Mouse (Mus musculus) frontal cortex, postnatal 36 days (tissue): Measurements from ENCODE around the gene Notch3.
"Not testable (repeated sequence)": the region's sequence is repeated elsewhere in the genome, so short reads cannot be mapped to it uniquely, and the experiment has no call there.

Source experiments
- DNase-seq, 2 experiments: peaks; one replicate each; pipeline ENCODE4 v3.0.0; 2022; ENCODE audit warnings: low spot score in 2 of 2

Notch3 gene

DNA sequence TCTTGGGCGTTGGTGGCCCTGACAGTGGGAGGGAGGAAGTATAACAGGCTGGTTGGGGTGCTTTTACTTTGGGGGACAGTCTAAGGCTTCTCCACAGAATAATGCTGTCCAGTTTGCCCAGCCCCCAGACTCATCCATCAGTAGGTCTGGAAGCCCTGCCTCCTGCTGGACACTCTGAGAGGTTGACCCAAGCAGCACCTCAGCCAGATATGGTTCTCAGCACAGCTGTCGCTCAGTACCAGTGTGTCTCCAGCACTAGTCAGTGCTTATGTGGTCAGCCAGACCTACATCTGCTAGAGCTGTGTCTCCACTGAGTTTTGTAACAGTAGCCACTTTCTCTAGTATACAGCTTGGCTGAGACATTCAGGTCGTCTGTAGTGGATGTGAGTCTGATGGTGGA is 48.2 kb downstream of the Notch3 start:
- no peak for DNase-seq

DNA sequence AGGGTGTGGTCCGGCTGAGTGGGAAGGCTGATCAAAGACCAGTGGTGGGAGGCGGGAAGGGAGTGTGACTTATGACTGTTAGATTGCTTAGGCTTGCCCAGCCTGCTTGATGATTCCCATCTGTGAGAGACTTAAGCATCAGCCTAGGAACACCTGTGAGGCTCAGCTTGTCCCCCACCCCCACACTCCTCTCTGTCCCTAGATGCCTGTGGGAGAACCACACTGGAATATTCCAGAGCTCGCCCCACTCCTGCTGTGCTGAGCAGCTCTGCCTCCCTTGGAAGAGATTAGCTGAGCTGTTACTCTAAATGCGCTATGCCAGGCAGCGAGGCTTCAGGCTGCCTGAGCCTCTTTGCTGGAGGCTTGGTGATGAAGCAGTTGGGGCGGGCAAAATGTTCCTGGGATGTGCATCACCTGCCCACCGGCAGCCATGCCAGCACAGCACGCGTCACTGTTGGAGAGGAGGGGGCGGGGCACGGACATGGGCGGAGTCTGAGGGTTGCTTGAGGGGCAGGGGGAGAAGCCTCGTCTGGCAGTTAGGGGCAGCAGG is 48.7 kb downstream of the Notch3 start:
- DNase-seq: peak; percentile 72 to 78

DNA sequence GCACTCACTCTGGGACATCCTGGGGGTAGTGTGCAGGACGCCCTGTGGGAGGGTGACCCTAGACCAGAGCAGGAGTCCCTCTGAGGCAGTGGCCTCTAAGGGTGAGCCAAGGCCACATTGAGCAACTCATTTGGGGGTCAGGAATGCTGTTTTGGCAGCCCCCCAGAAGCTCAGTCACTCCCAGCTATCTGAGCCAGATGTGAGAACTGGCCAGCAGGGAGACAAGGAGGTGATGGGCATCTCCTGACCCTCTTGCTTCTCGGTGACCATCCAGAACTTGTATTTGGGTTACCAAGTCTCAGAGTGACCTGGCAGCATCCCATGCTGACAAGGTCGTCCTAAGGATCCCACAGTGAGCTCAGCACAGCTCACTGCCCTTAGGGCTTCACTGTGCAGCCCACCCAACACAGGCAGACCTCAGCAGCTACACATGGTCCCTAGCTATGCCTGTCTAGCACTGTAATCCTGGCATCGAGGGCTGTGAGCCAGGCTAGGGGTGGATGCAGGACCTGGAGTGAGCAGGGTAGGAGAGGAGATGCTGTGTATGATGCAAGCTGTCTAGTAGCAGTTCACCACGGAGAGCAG is 49.3 kb downstream of the Notch3 start:
- no peak for DNase-seq

DNA sequence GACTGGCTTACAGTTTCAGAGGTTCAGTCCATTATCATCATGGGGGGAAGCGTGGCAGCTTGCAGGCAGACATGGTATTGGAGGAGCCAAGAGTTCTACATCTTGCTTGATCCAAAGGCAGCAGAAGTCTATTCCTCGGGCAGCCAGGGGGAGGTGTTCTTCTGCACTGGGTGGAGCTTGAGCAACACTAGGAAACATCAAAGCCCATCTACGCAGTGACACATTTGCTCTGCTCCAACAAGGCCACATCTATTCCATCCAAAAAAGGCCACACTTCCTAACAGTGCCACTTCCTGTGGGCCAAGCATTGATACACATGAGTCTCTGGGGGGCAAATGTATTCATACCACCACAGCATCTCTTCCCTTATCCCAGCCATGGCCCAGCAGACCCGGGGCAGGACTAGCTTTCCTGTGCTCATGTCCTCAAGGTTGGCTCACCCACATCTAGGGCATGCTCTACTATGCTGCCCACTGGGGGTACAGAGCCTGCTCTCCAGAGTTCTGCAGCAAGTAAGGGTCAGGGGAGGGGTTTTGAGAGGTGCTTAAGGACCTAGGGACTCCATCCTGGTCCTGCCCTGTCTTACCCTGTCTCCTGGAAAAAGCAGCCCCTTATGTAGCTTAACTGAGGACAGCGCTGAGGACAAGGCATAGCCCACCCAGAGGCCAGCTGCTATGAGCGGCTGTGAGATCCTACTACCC is 49.9 kb downstream of the Notch3 start:
- no peak for DNase-seq

DNA sequence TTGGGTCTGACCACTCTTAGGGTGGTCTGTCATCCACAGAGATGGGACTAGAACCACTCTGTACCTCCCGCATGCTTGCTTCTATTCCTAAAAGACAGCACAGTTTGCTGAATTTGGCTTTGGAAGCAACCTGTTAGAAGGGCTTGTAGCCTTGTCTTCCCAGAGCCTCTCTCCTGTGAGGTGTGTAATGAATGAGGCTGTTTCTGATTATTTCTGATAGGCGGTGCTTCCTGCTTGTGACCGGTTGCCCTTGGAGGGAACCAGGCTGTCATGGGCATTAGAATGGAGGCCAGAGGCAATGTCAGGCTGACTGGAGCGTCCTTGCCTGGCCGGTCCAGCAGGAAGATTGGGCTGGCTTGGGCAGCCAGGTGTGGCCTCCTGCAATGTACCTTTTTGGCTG is 52.2 kb downstream of the Notch3 start:
- not testable (repeated sequence) for DNase-seq

DNA sequence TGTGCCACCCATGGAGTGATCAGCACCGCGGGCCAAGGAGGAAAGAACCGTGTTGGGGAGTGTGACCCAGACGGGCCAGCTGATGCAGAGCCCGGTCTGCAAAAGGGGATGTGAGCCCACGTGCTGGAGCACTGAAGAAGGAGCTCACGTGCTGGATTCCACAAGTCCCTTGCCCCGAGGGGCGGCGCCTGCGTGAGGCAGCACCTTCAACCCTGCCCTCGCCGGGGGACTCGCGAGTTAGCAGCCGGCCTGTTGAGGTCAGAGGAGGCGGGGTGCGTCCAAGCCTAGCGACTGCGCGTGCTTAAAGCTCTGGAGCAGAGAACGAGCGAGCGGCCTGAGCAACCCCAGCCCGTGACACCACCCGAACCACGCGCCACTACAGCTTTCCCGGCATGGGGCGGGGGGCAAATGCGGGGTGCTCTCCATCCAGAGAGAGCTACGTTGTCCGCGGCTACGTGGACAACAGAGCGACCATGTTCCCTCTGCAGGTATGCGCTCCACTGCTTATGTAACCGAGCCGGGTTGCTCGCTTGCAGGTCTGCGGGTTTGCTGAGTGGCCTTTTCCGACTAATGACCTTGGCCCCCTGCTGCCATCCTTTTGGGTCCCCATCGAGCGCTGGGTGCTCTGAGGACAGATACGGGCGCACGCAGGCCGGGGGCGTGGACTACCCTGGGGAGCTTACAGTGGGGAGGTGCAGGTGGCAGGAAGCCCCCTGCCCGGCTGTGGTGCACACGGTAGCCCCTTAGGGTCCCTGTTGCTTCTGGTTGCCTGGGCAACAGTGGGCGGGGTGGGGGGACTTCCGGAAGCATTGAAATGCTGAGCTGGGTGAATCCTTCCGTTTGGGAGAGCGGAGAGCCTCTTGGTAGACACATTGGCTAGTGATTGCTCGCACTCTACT is 52.9 kb downstream of the Notch3 start:
- peak; percentile 33 to 57 for DNase-seq

DNA sequence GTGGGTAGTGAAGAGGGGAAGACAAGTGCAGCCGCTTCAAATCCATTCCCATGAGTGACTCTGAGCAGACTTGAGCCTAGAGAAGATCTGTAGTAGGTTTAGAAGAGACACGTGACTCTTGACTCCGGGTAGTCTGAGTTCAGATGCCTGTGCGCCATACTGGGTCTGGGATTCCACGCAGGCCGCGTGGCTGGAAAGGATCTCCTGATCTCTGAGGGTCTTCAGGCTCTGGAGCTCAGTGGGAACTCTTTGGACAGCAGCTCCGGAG is 53.5 kb downstream of the Notch3 start:
- peak in 1 of 2 experiments; percentile 21 for DNase-seq

DNA sequence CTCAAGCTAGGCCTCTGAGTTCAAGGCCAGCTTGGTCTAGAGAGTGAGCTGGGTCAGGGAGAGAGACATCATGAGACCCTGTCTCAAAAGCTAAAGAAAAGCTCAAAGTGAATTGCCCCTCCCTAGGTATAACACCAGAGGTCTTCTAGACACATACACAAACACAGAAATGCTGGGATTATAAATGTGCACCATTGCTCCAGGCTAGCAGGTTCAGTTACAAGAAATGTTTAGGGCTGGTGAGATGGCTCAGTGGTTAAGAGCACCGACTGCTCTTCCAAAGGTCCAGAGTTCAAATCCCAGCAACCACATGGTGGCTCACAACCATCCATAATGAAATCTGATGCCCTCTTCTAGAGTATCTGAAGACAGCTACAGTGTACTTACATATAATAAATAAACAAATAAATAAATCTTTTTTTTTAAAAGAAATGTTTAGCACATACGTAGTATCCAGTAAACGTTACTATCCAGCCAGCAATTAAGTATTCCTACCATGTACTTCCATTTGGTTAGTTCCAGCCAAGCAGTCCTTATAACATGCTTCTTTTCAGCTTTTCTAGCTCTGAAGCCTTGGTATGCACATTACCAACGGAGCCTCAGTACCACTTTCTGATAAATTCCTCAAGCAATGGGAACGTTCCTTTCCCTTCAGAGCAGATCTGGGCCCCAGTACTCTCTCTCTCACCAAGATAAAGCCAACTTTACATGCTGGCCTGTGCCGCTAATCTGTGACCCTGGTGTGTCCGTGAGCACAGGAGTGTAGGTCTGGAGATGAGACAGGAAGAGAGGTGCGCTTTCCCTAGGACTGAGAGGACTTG is 54.0 kb downstream of the Notch3 start:
- DNase-seq: no peak

DNA sequence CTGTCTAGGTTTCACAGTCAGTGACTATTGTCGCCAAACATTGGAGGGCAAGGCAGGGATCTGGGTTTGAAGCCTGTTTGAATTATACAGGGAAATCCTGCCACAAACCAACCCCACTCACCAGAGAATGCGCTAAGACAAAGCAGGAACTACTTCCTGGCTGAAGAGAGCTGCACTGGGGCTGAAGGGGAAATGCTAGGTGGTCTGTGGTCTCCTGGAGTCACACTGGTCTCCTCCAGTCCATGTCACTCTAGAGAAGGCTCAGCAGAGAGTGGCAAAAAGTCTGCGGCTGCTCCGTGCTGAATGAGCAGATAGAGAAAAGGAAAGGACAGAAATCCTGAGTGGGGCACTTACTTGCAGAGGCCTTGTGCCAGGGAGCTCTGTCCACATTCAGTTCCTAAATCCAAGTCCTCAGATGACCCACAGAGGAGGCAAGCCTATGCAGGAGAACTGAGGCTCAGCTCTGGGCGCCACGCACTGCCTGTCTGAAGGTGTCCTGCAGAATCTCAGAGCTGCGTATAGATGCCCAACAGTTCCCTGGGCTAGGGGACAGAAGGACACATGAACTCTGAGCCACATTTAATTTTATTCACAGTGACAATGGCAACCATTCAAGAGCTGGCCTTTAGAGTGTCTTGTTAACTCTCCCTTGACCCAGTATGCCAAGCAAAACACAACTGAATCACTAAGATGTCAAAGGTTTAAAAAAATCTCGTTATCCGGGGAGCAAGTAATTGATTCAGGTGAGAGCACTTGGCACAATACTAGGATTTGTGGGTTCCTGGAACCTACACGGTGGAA is 55.5 kb downstream of the Notch3 start:
- DNase-seq: no peak

DNA sequence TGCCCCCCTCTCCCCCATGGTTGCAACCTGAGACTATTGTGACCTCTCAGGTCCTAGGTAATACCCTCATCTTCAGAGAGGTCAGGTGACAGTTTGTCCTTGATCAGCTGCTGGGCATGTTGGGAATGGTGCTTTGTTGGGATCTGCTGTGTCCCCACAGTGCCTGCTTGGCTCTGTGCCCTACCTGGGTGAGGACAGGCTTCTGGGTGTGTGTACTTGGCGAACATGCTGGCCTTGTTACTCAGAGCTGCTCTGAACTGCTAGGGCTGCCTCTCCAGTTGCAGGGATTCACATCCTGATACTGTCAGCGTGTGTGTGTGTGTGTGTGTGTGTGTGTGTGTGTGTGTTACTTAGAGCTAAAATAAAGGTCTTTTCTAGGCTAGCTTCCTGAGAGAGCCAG is 56.2 kb downstream of the Notch3 start:
- no peak for DNase-seq

DNA sequence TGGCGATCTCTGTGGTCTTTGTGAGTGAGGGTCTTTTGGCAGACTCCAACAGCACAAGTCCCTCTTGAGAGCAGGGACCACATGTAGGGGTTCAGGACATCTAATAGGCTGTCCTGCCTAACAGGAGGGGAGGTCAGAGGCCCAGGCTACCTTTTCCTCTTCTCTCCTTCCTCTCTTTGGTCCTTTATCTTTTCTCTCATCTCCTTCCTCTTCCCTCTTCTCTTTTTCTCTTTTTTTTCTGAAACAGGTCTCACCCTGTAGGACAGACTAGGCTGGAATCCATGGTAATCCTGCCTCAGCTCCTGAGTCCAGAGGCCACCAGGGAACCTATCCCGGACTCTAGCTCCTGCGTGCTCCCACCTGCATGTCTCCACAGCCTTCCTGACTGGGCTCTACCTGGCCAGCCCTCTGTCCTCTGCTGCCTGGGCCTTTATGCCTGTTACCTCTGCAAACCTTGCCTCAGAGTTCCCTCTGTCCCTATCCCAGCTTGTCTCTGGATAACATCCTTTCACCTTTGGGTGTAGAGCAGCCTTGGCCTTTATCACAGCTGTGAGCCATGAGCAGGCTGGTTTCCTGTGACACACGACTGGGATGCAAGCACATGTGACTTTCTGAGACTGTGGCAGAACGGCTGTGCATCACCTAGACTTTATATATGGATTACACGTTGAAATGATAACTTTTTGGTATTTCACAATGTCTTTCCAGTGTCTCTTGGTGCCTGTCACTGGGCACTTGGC is 57.3 kb downstream of the Notch3 start:
- DNase-seq: no peak

DNA sequence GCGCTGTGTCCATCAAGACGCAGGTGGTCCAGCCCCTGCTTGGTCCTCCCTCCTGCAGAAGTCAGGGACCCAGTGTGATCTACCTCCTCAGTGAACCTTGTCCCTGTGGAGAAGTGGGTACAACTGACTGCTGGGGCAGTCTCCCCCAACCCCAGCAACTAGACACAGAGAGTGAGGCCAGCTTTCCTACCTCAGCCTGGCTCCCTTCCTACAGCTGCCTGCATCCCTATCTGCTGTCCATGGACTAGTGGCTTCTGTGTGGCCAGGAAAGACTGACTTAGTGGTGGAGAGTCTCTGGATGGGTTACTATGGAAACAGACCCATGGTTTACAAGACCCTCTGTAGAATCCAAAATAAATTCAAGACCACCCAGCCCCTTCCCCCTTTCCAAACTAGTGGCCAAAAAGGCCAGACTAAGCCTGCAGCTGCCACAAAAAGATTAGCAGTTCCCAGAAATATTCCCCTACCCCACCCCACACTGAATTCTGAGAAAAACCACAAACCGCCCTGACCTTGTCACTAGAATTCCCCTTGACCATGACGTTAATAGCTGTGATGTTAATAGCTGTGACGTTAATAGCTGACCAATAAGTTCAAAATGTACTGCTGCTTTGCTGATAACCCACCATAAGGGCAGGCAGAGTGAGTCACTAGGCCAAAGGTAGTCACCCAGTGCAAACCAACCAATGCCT is 58.2 kb downstream of the Notch3 start:
- not testable (repeated sequence) for DNase-seq

DNA sequence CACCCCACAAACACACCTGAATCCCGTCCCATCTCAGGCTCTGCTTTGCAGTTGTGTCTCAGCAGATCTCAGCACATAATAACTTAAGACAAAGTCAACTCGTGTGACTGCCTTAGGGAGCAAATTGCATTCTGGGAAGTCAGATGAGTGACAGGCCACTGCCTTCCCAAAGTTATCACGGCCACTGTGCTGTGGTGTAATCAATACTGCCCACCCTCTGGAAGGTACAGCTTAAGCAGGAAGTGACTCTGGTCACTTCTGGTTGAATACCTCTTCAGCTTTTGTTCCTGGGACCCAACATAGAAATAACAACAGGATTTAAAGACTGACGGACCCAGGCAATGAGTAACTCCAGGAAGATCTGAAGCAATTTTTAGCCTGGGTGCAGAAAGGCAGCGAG is 58.8 kb downstream of the Notch3 start:
- DNase-seq: no peak

DNA sequence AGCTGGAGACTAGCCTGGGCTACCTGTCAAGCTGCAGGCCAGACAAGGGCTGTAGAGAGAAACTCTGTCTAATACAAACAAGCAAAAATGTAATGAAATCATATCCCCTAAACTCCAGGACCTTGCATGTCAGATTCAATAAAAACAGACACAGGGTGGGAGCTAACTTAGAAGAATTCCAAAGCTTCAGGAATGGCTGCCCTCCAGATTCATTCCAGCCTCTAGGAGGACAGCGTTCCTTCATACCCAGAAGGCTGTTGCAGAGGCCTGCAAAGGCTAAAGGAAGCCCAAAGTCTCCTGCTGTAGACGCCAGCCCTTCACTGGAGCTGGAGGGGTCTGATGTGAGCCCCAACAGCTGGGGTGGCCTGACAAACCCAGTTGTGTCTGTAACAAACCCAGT is 60.3 kb downstream of the Notch3 start:
- no peak for DNase-seq

DNA sequence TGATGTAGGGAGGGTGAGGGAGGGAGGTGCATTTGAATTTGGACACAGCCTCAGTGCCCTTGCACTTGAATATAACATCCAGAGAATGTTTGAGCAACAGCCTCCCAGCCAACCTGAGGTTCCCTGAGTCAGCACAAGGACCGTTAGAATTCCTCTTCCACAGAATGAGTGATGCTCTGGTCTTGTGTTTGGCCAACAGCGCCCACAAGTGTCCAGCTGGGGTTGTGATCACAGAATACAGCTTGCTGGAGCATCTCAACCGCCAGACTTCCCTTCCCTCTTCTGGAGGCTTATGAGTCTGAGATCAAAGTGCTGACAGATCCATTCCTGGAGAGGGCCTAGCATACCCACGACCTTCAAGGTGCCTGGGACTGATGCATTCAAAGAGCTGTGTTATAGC is 63.6 kb downstream of the Notch3 start:
- no peak for DNase-seq

DNA sequence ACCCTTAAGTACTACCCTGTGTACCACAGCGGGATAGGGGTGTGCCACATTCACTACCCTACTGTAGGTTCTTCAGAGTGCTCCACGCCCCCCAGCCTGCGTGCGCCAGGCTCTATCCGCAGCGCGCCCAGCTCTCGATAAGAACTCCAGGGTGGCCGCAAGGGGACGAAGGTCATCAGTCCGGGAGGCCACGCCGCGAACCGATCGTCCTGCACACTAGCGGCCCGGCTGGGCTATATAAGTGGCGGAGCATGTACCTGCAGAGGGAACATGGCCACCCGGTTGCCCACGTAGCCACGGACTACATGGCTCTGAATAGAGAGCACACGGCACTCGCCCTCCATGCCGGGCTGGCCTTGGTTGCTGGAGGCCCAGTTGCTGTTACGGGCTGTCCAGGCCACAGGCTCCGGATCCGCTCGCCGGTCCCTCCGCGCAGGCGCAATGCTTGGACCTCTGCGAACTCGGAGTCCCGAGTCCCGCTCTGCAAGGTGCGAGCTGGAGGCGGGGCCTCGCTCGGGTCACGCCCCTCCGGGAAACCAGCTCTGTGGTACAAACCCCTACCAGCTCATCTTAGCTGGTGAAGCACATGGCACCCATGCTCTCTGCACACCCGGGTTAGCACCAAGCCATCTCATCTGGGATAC is 66.6 kb downstream of the Notch3 start:
- DNase-seq: no peak

DNA sequence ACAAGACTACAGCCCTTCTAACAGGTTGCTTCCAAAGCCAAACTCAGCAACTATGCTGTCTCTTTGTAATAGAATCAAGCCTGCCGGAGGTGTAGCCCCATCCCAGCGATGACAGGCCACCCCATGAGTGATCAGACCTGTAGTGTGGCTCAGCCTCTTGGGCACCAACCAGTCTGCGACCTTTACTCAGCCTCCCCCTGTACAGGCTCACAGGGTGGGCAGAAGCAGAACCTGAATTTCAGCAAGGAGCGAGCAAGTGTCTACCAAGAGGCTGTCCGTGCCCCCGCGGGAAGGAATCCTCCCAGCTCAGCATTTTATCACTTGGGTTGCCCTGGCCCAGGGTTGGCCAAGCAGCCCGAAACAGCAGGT is 67.1 kb downstream of the Notch3 start:
- no peak for DNase-seq

DNA sequence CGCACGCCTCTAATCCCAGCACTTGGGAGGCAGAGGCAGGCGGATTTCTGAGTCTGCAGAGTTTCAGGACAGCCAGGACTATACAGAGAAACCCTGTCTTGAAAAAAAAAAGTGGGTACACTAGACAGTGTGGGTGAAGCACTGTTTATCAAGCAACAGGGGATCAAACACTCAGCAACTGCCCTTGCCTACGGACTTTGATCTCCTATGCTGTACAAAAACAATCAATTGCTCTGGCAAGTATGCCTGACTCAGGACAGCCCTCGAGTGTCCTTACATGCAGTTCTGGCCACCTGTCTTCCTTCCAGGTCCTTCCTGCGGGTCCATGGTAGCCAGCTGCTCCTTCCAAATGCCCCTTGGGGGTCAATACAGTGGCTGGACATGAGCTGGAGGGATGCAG is 67.7 kb downstream of the Notch3 start:
- not testable (repeated sequence) for DNase-seq

DNA sequence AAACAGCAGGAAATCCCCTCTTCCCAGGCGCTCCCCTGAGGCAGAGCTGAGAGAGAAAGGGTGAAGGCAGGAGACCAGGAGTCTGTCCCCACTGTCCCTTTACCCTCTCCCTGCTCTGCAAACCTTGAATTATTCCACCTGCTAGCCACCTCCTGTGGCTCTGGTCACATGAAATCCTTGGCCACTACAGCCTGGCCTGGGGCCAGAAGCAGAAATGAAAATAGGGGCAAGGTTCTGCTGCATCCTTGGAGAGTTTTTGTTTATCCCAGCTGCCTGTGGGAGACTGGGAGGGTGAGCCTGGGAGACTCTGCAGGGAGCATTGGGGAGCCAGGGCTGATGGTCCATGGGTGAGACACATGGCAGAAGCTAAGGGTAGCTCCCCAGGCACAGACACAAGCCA is 69.0 kb downstream of the Notch3 start:
- DNase-seq: no peak
